Mouse (Mus musculus) lung, postnatal 0 days (tissue): ENCODE measurements around the gene Abtb2.

Experiments
- CTCF ChIP-seq: IDR thresholded peaks from 2 replicates; pipeline ENCODE4 v1.5.1; 2016; ENCODE audit warnings: antibody characterized with exemption, mild to moderate bottlenecking
- EP300 ChIP-seq: IDR thresholded peaks from 2 replicates; pipeline ENCODE4 v1.6.1; 2016; ENCODE audit warnings: antibody characterized with exemption, mild to moderate bottlenecking, control low read depth

- TF ChIP-seq CTCF: no peak
- no peak for TF ChIP-seq EP300
Measured at GRCm38 (mm10) chr2:103684926-103685577, 118.9 kb downstream of the Abtb2 start.
